Mouse (Mus musculus): ENCODE measurements around the gene Wdr81. TPM values are rescaled to one million over a fixed set of nuclear protein-coding genes. Genes with fewer than 3 reads are reported as not detected.
A peak's percentile ranks its signal among the peaks of the same experiment; 100 is the strongest.

Wdr81 gene
- polyA plus RNA-seq, 1 experiment from 2014 or later: 5.9 TPM

- no peaks in the 10 kb centered on the region for H3K27me3 ChIP-seq
- H3K4me3 ChIP-seq: no peak overlapping the region
- H3K4me1 ChIP-seq: no peaks in the 10 kb centered on the region
- no peak overlapping the region for H3K27ac ChIP-seq
- 43% methylated on average over 3 of the region's 3 CpGs for whole genome bisulfite sequencing
- H3K9me3 ChIP-seq: no peaks in the 10 kb centered on the region
- H3K4me2 ChIP-seq (replicated peaks): no peak overlapping the region
- ATAC-seq (ENCODE audit: low FRiP score, low read depth): no peak
- no peak overlapping the region for H3K9ac ChIP-seq
- peaks cover 33% of the 10 kb centered on the region for H3K36me3 ChIP-seq
Measured at GRCm38 (mm10) chr11:75406865-75407264, 47.7 kb downstream of the Wdr81 start.

GRCm38 (mm10) chr11:75406104-75406503, 48.4 kb downstream of the Wdr81 start:
- Histone ChIP-seq H3K9ac (no peak overlapping the region), H3K4me3 (no peak overlapping the region), H3K9me3 (no peaks in the 10 kb centered on the region), H3K27ac (no peak overlapping the region), H3K27me3 (no peaks in the 10 kb centered on the region), H3K4me2 (replicated peaks) (no peak overlapping the region), H3K36me3 (peaks cover 29% of the 10 kb centered on the region), H3K4me1 (no peaks in the 10 kb centered on the region)
- WGBS: 57% methylated on average over 4 of the region's 4 CpGs
- ATAC-seq (ENCODE audit: low FRiP score, low read depth): no peak

GRCm38 (mm10) chr11:75404801-75405200, 49.7 kb downstream of the Wdr81 start:
- no peak overlapping the region for H3K9ac ChIP-seq
- H3K36me3 ChIP-seq: peaks cover 25% of the 10 kb centered on the region
- WGBS: 85% methylated on average over 6 of the region's 6 CpGs
- no peak overlapping the region for H3K4me2 ChIP-seq (replicated peaks)
- H3K4me3 ChIP-seq: no peak overlapping the region
- H3K4me1 ChIP-seq: no peaks in the 10 kb centered on the region
- H3K27me3 ChIP-seq: no peaks in the 10 kb centered on the region
- no peaks in the 10 kb centered on the region for H3K9me3 ChIP-seq
- no peak overlapping the region for H3K27ac ChIP-seq
- no peak for ATAC-seq (ENCODE audit: low FRiP score, low read depth)

GRCm38 (mm10) chr11:75403301-75404052, 51.0 kb downstream of the Wdr81 start:
- Histone ChIP-seq H3K27ac (no peak overlapping the region), H3K9ac (no peak overlapping the region), H3K4me2 (replicated peaks) (no peak overlapping the region), H3K9me3 (no peaks in the 10 kb centered on the region), H3K4me1 (no peaks in the 10 kb centered on the region), H3K4me3 (no peak overlapping the region), H3K27me3 (no peaks in the 10 kb centered on the region), H3K36me3 (peaks cover 22% of the 10 kb centered on the region)
- WGBS: 70% methylated on average over 6 of the region's 6 CpGs
- no peak for ATAC-seq (ENCODE audit: low FRiP score, low read depth)

- ATAC-seq (ENCODE audit: low FRiP score, low read depth): no peak
- 58% methylated on average over 5 of the region's 5 CpGs for WGBS
- H3K27me3 ChIP-seq: no peaks in the 10 kb centered on the region
- H3K4me3 ChIP-seq: no peak overlapping the region
- no peaks in the 10 kb centered on the region for H3K9me3 ChIP-seq
- no peak overlapping the region for H3K9ac ChIP-seq
- H3K36me3 ChIP-seq: peaks cover 22% of the 10 kb centered on the region
- H3K4me2 ChIP-seq (replicated peaks): no peak overlapping the region
- no peaks in the 10 kb centered on the region for H3K4me1 ChIP-seq
- no peak overlapping the region for H3K27ac ChIP-seq
Measured at GRCm38 (mm10) chr11:75402271-75402690, 52.2 kb downstream of the Wdr81 start.

DNA sequence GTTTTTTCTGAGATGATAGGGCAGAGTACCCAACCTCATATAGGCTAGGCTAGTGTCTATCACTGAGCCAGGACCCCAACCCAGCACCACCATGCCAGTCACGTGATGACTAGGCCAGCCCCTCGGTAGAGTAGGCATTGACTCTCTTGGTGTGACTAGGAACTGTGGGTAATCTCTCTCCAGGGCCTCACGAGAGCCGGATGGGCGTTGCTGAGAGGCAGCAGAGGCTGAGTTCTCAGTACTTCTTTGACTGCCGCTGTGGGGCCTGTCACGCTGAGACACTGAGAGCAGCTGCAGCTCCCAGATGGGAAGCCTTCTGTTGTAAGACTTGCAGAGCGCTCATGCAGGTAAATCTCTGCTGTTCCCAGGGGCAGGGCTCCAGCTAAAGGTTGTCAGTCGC, 54.4 kb downstream of the Wdr81 start:
- Histone ChIP-seq H3K9ac (no peak overlapping the region), H3K4me2 (replicated peaks) (no peak overlapping the region), H3K27me3 (no peaks in the 10 kb centered on the region), H3K4me1 (no peaks in the 10 kb centered on the region), H3K27ac (no peak overlapping the region), H3K4me3 (no peak overlapping the region), H3K36me3 (peaks cover 22% of the 10 kb centered on the region), H3K9me3 (no peaks in the 10 kb centered on the region)
- WGBS: 74% methylated on average over 9 of the region's 9 CpGs
- no peak for ATAC-seq (ENCODE audit: low FRiP score, low read depth)

GRCm38 (mm10) chr11:75399411-75399841, 55.1 kb downstream of the Wdr81 start:
- Histone ChIP-seq H3K4me2 (replicated peaks) (no peak overlapping the region), H3K36me3 (peaks cover 22% of the 10 kb centered on the region), H3K9me3 (0 out of 2 replicates have a peak, but pooled peaks cover 3% of the 10 kb centered on the region), H3K9ac (no peak overlapping the region), H3K27ac (no peak overlapping the region), H3K4me3 (no peak overlapping the region), H3K4me1 (no peaks in the 10 kb centered on the region), H3K27me3 (no peaks in the 10 kb centered on the region)
- no peak for ATAC-seq (ENCODE audit: low FRiP score, low read depth)
- 79% methylated on average over 11 of the region's 11 CpGs for WGBS

DNA sequence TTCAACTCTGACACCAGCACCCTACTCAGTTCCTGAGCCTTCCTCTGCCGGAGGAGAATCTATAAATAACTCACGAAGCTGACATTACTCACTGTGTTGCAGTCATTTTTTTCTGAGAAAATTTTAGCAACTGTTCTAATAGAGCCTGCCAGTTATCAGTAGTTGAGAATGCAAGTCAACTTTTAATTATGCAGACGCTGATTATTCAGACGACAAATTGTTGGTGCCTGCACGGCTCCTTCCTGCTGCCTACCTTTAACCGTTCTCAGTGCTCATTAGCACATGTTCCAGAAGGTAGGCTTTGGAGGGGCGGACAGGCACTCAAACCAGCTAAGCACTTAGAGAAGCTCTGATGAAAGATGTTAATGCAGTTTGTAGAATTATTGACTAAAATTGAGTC, 57.1 kb downstream of the Wdr81 start:
- Histone ChIP-seq H3K9ac (no peak overlapping the region), H3K9me3 (0 out of 2 replicates have a peak, but pooled peaks cover 3% of the 10 kb centered on the region), H3K27ac (no peak overlapping the region), H3K4me1 (no peaks in the 10 kb centered on the region), H3K4me3 (no peak overlapping the region), H3K27me3 (no peaks in the 10 kb centered on the region), H3K4me2 (replicated peaks) (no peak overlapping the region), H3K36me3 (peaks cover 17% of the 10 kb centered on the region)
- WGBS: 74% methylated on average over 7 of the region's 7 CpGs
- no peak for ATAC-seq (ENCODE audit: low FRiP score, low read depth)

- no peak overlapping the region for H3K4me3 ChIP-seq
- H3K4me2 ChIP-seq (replicated peaks): no peak overlapping the region
- H3K4me1 ChIP-seq: no peaks in the 10 kb centered on the region
- H3K36me3 ChIP-seq: peaks cover 14% of the 10 kb centered on the region
- 83% methylated on average over 1 of the region's 1 CpGs for WGBS
- H3K9ac ChIP-seq: no peak overlapping the region
- ATAC-seq (ENCODE audit: low FRiP score, low read depth): no peak
- no peaks in the 10 kb centered on the region for H3K27me3 ChIP-seq
- no peak overlapping the region for H3K27ac ChIP-seq
- H3K9me3 ChIP-seq: 0 out of 2 replicates have a peak, but pooled peaks cover 3% of the 10 kb centered on the region
Measured at GRCm38 (mm10) chr11:75395611-75396010, 58.9 kb downstream of the Wdr81 start.

MicroRNA genes within 50 kb of the gene (microRNA counts, 519-probe panel; counts per million panel counts)
- 4,156 counts per million, percentile 80 among the panel's probes with 10 or more counts for microRNA mmu-miR-22

Small RNAs within 50 kb of the gene (microRNA-seq; reads per million reads assigned to microRNA genes)
- 2,198 reads per million, percentile 83 among the genes with 10 or more reads in this experiment for gene Mir22

Other genes starting within 250 kb of the Wdr81 start
- 119 and 130 TPM in 2 replicates for gene Rpa1, start 106.4 kb downstream of the Wdr81 start, polyA plus RNA-seq (2015; fragmentation: Nextera tagmentation; extraction: Ambion mirVana)
- 16.9 and 20.1 TPM in 2 replicates for gene Smyd4, start 106.3 kb downstream of the Wdr81 start, polyA plus RNA-seq (2015; fragmentation: Nextera tagmentation; extraction: Ambion mirVana)
- 227 and 235 TPM in 2 replicates for gene Serpinf1, start 32.0 kb downstream of the Wdr81 start, polyA plus RNA-seq (2015; fragmentation: Nextera tagmentation; extraction: Ambion mirVana)
- 0.14 and 1.3 TPM in 2 replicates for gene Serpinf2, start 15.1 kb downstream of the Wdr81 start, polyA plus RNA-seq (2015; fragmentation: Nextera tagmentation; extraction: Ambion mirVana)
- 26.4 and 26.9 TPM in 2 replicates for gene Tlcd2, start 7.0 kb upstream of the Wdr81 start, polyA plus RNA-seq (2015; fragmentation: Nextera tagmentation; extraction: Ambion mirVana)
- gene Prpf8, start 32.1 kb upstream of the Wdr81 start, polyA plus RNA-seq (2015; fragmentation: Nextera tagmentation; extraction: Ambion mirVana): 60.8 and 63.0 TPM in 2 replicates
- gene Rilp, start 55.4 kb upstream of the Wdr81 start, polyA plus RNA-seq (2015; fragmentation: Nextera tagmentation; extraction: Ambion mirVana): 0.34 and 0.66 TPM in 2 replicates
- gene Scarf1, start 58.8 kb upstream of the Wdr81 start, polyA plus RNA-seq (2015; fragmentation: Nextera tagmentation; extraction: Ambion mirVana): 6.0 and 6.6 TPM in 2 replicates
- gene Slc43a2, start 77.0 kb upstream of the Wdr81 start, polyA plus RNA-seq (2015; fragmentation: Nextera tagmentation; extraction: Ambion mirVana): 4.8 TPM in 2 replicates
- 60.9 and 62.5 TPM in 2 replicates for gene Pitpna, start 133.4 kb upstream of the Wdr81 start, polyA plus RNA-seq (2015; fragmentation: Nextera tagmentation; extraction: Ambion mirVana)
- gene Inpp5k, start 176.3 kb upstream of the Wdr81 start, polyA plus RNA-seq (2015; fragmentation: Nextera tagmentation; extraction: Ambion mirVana): 21.1 and 22.0 TPM in 2 replicates
- gene Myo1c, start 195.8 kb upstream of the Wdr81 start, polyA plus RNA-seq (2015; fragmentation: Nextera tagmentation; extraction: Ambion mirVana): 34.2 and 38.0 TPM in 2 replicates
- 126 and 128 TPM in 2 replicates for gene Crk, start 224.5 kb upstream of the Wdr81 start, polyA plus RNA-seq (2015; fragmentation: Nextera tagmentation; extraction: Ambion mirVana)